Mouse (Mus musculus) myocyte (in vitro differentiated cells): ENCODE data around the gene Epha4.

ENCODE experiments used
- CEBPB ChIP-seq: IDR thresholded peaks from 2 replicates; pipeline ENCODE4 v1.6.1; 2011; ENCODE audit warnings: mild to moderate bottlenecking, moderate library complexity; ENCODE audit not compliant: poor library complexity, insufficient read depth, severe bottlenecking
- E2F4 ChIP-seq: IDR thresholded peaks from one replicate; pipeline ENCODE4 v1.6.1; 2011; ENCODE audit warnings: mild to moderate bottlenecking, control low read depth, moderate library complexity; ENCODE audit not compliant: insufficient read depth
- MYOG ChIP-seq, 3 experiments: IDR thresholded peaks; one replicate each; pipeline ENCODE4 v1.6.1; 2011; ENCODE audit warnings: control low read depth in 2 of 3, low read depth in 2 of 3, mild to moderate bottlenecking in 2 of 3; ENCODE audit not compliant: insufficient read length in 2 of 3, control insufficient read depth in 1 of 3, insufficient read depth in 1 of 3
- POLR2A ChIP-seq: IDR thresholded peaks from one replicate; pipeline ENCODE4 v1.6.1; 2011; ENCODE audit warnings: low read depth, mild to moderate bottlenecking, control low read depth, moderate library complexity; ENCODE audit not compliant: insufficient read length
- POLR2AphosphoS2 ChIP-seq: IDR thresholded peaks from one replicate; pipeline ENCODE4 v1.6.1; 2011; ENCODE audit warnings: low read depth, control low read depth; ENCODE audit not compliant: insufficient read length
- TCF12 ChIP-seq: IDR thresholded peaks from one replicate; pipeline ENCODE4 v1.6.1; 2011; ENCODE audit warnings: mild to moderate bottlenecking, control low read depth; ENCODE audit not compliant: poor library complexity, insufficient read depth, severe bottlenecking
- TCF3 ChIP-seq: IDR thresholded peaks from one replicate; pipeline ENCODE4 v1.6.1; 2011; ENCODE audit warnings: low read depth, control low read depth; ENCODE audit not compliant: insufficient read length
- USF1 ChIP-seq: IDR thresholded peaks from one replicate; pipeline ENCODE4 v1.6.1; 2011; ENCODE audit warnings: low read depth, mild to moderate bottlenecking, control low read depth, moderate library complexity

DNA sequence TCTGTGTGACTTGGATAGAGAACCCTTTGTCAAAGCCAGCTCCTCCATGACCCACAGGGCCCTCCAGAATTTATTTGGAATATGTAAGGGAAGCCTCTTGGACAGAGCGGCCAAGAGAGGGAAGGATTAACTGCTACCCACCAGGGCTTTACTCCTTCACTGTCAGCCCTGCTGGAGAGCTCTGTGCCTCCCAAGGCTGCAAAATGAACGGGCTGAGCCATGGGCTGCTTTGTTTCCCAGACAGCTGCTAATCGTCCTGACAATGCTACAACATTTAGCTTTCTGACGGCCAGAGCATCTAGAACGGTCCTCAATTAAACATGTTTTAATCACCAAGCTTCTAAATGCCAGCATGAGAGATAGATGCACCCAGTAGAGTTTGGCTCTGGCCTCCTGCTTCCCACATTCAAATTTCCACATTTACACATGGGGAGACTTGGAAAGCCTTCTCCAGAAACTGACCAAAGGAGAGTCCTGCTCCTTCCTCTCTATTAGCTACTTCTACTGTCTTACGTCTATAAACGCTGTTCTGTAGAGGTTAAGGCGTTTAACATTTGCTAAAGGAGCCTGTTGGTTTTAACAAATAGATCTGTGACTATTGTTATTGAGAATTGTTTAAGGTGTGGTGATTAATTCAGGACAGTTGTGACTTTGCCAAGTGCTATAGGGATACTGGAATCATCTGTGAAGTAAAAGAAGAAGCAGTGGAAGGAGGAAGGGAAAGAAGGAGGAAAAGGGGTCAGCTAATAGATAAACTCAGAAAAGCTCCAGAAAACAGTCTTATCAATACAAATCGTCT lies 101.8 kb downstream of the Epha4 start:
- no peak for TF ChIP-seq POLR2AphosphoS2
- TF ChIP-seq TCF3: no peak
- no peak for TF ChIP-seq MYOG (IDR thresholded peaks at IDR 0.05; ENCODE audit: control insufficient read depth in 1 of 3, insufficient read depth in 1 of 3, insufficient read length in 2 of 3, low read depth in 2 of 3)
- no peak for TF ChIP-seq E2F4
- no peak for TF ChIP-seq USF1
- no peak for TF ChIP-seq POLR2A
- TF ChIP-seq CEBPB: no peak
- no peak for TF ChIP-seq TCF12
